Mouse (Mus musculus) cerebellum, postnatal 14 days (tissue): ENCODE data around the gene Hspa12a.

Source experiments
- DNase-seq, 2 experiments: peaks; one replicate each; pipeline ENCODE4 v3.0.0; 2021; ENCODE audit warnings: mixed read lengths in 2 of 2

The Hspa12a gene

DNA sequence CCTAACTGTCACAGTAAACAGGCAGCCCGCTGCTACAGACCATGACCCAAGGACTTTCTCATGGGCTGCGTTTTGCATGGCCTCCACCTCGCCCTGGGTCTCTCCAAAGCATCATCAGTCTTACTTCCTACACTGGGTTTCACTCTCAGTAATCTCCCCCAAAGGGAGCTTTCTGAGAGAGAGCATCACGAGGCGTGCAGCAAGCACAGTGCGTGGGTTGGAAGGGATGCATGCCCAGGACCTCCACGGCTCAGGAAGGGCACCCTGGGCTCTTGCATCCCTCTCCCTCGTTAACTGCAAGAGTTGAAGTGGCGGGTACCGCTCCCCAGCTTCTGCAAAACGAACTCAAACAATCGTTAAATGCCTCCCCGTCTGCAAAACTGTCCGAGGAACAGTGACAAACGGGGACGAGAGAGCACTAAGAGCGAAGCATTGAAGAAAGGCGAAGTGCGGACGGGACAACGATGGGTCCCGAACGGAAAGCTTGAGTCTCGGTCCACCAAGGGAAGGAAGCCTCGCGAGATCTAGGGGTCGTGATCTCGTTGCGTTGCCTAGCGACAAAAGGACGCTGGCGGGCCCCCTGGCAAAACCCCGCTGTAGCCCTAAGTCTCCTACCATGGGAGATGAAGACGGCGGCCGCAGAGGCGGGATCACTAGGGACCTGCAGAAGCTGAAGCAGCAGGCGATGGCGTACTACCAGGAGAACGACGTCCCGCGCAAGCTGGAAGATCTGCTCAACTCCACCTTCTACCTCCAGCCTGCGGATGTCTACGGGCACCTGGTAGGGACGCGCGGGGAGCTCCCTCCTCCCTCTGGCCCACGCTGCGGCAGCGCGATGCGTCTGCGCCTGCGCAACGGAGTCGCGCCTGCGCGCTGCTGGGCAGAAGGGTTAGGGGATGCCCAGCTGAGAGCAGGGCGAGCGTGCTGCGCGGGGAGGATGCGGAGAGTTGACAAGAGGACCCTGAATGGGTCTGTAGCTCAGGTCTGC, at the start of gene Hspa12a, which contains the start of gene Eno4:
Hspa12a (minus strand) TSS at position 814 of the 988 bp plus-strand sequence.
Eno4 (plus strand) TSS at position 585 of the 988 bp plus-strand sequence.
- peak; percentile 96 to 97 for DNase-seq

DNA sequence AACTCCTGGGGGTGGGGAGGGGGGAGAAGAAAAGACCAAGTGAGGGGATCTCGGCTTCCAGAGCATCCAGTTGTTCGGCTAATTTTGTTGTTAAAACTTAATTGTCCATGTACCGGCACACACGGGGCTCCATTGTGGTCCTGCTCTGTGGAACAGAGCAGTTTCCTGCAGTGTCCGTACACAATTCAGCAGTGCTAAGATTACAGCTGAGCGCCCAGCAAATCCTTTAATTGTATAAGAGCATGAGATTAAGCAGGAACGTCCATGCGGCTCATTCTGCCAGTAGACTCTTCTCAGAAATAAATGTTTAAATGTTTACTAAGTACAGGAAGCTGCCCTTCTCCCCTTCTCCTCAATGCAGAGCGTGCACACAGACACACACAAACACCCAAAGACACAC, 38.1 kb upstream of the Hspa12a start:
- DNase-seq = no peak

DNA sequence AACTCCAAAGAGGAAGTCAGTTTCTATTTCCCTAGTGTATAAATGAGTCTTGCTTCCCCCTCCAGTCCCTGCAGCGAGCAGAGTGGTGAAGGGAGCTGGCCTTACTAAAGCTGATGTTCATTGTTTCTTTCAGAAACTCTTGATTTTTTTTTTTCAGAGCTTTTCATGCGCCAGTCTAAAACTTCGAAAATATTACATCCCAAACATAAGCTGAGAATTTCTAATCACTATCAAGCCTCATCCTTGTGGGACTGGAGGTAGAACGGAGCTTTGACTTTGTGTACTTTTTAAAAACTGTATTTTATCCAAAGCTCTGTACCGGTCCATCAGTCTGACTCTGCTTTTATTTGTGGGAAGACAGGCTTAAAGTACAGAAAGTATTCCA, 36.6 kb upstream of the Hspa12a start:
- DNase-seq = no peak

DNA sequence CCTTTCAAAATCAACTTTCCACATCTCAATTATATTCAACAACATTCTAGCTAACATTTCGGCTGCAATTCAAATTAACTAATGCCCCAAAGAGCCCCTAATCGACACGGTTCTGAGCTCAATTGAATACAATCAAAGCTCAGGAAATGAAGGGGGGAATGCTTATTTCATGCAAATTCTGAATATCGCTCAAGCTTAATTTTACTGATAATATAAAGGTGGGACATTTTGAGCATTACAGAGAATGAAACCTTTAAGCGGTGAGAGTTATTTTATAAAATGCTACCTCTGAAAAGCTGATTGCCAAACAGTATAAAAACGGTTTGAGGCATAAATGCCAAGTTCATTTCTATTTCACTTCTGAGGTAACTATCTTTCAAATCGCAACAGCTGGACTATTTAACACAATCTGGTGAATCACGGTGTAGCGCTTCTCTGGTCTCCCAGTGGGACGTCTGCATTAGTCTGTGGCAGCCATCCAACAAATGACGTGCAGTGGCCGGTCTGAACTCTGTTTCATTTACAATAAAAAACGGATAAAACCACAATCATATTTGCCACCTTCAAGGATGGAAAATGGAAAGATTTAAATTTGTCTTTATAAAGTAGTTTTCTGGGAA, 36.1 kb upstream of the Hspa12a start:
- DNase-seq = peak; percentile 70 to 74

DNA sequence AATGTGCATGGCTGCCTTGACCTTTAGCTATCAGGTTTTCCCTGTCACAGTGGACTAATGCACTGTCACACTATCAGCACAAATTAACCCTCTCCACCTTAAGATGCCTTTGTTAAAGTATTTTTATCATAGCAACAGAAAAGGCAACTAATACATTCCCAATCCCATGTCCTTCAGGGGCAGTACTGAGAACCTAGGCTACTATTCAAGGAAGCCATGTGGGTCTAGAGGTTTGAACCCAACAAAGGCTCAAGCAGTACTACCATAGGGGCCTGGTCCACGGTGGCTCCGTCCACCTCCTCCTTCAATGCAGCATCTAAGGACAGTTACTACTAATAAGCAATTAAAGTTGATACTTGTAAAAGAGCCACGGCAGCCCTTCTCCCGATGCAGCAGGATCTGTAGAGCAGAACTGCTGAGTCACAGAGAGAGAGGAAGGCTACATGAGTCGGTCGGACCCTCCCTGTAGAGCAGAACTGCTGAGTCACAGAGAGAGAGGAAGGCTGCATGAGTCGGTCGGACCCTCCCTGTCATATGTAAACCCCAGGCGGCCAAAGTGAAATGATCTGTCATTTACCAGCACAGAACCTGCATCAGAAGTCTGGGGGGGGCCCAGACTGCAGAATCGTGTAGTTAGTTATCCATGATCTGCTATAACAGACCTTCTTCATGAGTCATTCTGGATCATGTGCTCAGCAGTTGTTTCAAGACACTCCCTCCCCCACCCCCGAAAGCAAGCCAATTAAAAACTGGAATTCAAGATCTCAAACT, 35.1 kb upstream of the Hspa12a start:
- DNase-seq = no peak

DNA sequence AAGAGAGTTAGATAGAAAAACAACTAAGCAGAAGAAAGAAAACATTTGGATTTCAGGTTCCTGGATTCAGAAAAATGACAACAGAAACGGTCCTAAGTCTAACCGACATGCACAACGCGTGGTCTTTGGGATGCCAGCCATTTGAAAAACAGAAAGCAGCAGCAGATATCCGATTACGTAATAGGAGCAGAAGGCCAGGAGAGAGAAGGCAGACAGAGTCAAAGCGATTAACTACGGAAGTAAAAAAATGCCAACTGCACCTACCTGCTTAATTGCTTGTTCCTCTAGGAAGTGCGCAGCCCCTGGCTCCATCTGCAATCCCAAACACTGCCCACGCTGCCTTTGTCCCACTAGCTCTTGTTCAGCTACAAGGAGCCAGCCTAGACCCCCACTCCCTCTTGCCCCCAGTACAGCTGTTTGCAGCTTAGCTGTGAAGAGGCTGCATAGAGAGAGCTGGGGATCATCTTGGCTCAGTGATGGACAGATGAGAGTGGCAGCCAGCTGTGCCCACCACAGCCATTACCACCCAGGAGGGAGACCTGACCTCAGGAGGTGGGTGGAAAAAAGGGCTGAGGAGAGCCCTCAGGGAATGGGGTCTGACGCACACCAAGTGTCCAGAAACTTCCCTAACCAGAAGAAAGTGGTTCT, 31.9 kb upstream of the Hspa12a start:
- no peak for DNase-seq

DNA sequence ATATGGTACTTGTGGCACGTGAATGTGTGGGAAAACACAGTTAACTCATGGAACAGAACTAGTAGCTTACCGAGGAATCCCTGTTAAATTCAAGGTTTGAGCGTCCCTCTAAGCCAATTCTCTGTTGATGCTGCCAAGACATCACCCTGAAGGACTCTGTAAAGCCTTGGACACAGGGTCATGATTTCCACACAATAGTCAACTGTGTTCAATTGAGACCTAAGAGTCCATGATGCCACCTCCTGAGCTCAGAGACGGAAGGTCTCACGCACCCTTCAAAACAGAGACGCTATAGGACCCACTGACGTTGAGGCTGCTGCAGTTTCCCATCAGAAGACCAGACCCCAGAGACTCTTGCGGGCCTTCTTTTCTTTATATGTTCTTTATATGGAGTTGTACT, 30.7 kb upstream of the Hspa12a start:
- DNase-seq = no peak

DNA sequence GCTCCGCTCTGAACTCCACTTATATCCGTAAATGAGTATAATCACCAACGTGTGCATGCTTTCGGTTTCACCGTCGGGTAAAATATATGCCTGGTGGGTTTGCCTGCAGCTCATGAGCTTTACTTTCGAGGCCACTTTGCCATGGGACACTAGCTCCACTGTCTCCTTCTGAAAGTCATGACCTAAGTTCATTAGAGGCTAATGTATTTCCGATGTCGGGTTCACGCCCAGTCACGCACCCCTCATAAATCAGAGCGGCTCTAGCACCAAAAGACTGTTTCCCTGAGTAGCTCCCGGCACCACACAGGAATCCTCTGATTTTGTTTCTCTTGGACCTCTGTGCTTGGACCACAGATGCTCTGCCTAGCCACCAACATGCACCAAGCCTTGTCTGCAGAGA, 27.4 kb upstream of the Hspa12a start:
- DNase-seq = no peak

DNA sequence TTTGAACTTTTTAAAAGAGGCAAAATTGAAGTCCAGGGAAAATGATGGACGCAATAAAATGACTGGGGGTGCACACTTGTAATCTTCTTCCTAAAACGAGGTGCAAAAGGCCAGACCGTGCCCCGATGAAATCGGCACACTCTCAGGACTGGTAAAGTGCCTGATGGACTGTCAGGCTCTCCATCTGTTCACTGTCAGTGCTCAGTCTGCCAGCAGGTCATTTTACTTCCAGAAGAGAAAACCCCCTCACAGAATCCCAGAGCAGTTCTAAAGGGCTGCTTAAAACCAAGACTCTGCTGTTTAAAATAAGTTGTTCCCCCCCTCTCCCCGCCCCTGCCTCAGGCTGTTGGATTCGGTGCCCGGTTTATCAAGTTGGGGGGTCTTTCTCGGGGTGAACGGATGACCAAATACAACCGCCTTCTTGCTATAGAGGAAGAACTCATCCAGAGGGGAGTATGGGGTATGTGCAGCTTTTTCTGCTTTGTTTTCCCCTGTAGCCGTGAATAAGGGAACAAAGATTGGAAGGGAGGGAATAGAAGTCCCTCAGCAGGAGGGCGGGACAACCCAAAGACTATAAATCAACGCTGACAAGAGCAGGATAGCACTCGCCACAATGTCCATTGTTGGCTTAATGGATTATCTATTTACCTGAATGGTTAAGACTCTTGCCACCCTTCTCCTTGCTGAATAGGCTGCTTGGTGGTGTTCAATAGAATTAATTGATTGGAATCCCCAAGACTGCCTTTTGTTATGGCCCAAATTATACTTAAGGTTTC, 25.5 kb upstream of the Hspa12a start:
- peak; percentile 50 to 68 for DNase-seq

DNA sequence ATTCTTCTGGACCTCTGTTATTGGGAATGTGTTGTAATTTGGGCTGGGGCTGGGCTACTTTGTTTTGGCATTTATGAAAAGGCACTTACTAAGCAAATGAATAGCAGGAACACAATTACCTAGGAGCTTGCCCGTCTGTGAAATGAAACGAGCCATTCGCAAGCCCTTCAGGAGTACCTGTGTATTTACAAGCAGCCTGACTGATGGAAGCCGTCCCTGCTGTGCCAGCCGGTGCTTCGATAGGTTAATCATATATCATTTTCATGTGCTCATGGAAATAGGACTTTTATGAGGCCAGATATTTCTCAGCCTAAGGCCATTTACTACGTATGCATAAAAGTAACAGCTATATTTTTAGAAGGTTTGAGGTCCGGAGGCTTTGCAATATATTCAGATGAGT, 19.6 kb upstream of the Hspa12a start:
- DNase-seq = no peak

DNA sequence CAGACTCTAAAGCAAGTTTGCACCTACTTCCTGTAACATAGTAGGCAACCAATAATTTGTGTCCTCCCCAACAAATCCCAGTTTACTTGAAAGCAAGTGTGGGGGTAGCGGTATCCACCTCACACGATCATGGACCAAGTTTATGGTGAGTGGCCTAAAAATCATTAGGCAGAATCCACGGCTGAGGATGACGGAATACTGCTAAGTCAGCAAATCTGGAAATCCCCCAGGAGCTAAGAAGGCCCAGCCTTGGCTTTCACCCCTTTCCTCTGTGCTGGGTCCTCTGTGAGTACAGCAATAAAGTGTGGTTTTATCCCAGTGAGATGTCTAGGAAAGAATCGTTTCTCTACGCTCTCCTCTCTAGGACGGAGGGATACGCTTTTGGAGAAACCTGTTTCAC, 11.3 kb upstream of the Hspa12a start:
- DNase-seq = no peak

DNA sequence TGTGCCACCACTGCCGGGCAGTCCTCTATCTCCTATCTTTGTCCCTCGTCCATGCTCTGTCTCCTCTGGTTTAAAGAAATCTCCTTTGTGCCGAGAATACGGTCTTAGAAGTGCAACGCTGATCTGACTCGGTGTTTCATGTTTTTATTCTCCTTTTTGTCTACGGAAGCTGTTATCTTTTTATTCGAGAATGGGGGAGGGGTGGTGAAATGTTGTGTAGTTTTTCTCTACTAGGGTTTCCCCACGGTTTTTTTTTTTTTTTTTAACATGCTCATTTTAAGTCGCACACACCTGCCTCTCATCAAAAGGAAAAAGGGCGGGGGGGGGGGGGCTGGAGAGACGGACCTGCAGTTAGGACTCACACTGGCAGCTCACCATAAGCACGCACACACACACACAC, 8.8 kb upstream of the Hspa12a start:
- DNase-seq = no peak

DNA sequence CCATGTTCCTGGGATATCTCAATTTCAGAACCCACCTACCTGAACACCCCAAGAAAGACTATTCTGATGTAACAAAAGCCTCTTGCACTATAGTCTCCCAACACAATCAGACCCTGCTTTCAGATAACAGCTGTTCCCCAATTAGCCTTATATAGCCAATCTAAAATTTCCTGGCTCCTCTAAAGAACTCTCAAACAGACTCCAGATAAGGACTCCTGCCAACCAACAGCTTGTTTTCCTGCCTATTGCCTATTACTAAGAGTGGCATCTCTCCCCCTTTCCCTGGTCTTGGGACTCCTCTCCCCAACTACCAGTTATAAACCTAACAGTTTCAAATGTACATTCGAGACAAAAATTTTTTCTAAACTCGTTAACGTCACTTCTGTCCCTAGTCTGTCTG, 8.1 kb upstream of the Hspa12a start:
- DNase-seq = no peak

DNA sequence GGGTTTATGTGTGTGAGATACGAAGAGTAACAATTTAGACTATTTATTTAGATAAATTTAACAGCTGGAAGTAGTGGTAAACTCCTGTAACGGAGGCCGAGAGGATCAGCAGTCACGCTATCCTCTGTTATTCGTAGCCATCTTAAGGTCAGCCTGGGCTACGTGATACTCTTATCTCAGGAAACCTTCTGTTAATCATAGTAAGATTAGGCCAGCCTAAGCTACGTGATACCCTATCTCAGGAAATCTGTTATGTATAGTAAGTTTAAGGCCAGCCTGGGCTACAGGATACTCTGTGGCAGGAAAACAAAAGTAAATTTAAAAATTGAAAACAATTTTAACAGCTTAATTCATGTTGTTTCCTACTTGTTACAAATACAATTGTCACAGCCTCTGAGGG, 2.5 kb upstream of the Hspa12a start:
- no peak for DNase-seq

DNA sequence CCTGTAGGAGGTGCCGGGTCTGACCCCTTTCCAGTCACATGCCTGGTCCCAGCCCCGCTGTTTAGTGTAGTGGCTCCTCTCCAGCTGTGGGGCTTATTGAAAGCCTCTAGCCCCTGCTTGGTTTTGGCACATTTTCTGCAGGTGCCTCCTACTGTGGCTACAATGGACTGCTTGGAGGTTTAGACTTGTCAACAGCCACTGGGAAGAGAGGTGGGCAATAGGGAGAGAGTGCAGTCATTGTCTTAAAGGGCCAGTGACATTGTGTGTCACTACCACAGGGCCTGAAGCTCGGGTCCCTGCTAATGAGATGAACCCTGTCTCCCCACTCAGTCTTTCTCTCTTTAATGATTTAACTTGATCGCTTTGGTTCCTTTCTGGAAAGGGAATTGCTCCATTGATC, 10.4 kb downstream of the Hspa12a start:
- no peak for DNase-seq

DNA sequence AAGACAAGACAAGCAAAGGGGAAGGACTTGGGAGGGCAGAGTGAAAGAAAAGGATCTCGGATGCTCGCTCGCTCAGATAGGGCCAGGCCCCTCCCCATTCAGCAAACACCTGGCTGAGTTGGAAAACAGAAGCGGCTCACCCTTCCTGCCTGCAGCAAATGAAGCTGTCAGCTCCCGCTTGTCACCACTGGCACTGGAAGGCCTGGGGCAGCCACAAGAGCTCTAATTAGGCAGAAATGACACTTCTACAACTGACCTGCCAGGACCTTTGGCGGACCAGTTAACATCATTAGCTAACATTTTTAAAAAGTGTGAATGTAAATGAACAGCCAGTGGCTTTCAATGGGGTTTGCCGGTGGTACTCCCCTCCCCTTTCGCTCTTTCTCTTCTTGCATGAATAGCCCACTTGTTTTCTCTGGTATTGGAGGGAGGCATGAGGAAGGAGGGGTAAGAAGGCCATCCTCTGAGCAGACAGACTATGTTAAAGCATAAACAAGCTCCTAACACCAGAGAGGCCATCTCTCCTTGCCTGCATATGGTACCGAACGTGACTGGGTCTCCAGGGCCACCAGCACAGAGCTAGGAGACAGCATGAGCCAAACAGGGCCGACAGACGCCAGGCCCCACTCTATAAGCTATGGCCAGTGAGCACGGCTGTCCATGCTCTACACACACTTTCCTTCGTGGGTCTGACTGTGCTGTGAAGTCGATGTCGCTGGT, 12.2 kb downstream of the Hspa12a start:
- no peak for DNase-seq

DNA sequence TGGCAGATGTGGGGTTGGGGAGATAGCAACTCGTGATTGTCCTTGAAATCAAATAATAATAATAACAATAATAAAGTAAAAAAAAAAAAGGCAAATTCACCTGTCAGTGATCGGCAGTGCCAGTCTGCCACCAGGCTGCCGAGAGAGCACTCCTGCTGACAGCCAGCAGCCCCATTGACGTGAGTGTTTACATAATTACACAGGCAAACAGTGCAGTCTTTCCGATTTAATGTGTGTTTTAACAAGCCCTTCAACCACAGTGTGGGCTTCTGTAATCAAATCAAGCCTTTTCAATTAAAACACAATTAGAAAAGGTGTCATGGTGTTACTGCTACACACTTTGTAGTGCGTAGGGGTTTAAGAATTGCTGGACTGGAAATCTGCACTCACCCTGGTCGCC, 24.3 kb downstream of the Hspa12a start:
- DNase-seq = no peak

DNA sequence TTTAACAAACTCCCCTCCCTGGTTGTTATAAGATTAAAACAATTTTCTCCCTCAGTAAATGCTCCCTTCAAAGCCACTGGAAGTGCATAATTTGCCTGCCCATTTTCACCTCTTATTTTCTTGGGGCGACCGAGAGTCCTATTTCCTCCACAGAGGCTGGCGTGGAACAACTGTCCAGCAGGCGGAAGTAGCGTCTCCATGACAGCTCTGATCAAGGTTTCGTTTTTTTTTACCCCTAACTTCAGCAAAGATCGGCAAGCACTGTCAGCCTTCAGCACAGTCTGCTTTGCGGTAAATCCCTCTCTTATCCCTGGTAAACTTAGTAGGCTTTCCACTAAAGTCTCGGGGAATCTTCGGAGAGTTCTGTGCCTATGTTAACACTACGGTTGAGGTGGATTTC, 24.9 kb downstream of the Hspa12a start:
- no peak for DNase-seq

DNA sequence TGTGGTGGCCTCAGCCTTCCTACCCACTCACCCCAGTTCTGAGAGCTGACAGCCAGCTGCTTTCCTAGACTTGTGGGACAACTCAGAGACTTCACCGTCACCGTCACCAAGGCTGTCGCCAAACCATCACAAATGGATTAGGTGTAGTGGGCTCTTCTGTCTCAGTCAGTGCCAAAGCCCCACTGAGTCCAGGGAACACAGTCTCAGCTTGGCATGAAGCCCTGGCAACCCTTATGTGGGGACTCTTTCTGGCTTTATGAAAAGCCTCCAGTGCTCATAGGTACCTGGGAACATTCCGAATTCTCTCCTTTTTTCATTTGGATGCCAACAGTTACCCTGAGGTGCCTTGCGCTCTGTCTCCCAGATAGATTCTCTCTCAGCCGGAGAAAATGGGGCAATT, 30.2 kb downstream of the Hspa12a start:
- peak in 1 of 2 experiments; percentile 51 for DNase-seq

DNA sequence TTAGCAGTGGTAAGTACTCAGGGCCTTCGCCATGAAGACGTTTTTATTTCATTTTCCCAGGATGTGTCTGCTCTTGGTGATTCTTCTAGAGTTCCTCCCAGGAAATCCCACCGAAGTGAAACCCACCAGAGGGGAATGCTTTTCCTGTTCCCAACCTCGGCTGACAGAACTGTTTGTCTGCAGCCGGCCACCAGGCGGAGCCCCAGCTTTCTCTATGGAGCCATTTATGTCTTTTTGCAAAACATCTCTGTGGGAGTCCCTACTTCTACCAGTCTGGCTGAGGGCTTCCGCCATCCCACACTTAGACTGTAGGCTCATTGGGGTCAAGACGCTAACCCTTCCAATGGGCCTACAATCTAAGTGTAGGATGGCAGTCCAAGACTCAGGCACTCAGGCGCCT, 32.1 kb downstream of the Hspa12a start:
- DNase-seq = peak; percentile 84 to 89

DNA sequence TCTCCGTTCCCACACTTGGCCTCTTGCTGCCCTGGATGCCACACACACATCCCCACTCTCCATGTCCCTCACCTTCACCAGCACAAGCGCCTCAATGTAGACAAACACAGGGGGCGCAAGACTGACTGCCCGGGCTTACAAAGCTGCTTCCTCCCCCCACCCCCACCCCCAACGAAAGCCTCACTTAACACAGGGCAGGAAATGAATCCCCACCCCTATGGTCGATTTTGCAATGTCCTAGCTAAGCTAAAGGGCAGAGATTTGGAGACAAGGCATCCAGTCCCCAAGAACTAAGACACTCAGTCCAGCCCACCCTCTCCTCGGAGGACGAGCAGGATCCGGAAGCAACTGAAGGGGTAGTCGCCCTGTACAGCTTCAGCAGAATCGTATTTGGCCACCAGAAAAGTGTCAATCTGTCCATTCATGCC, 32.5 kb downstream of the Hspa12a start:
- peak in 1 of 2 experiments; percentile 31 for DNase-seq
